Mouse (Mus musculus): Measurements from ENCODE around the gene Gapdh. TPM values are rescaled to one million over a fixed set of nuclear protein-coding genes. Genes with fewer than 3 reads are reported as not detected.

Gene Gapdh
- total RNA-seq, 2 experiments from 2014 or later, result 5,945 to 6,079 TPM

DNA sequence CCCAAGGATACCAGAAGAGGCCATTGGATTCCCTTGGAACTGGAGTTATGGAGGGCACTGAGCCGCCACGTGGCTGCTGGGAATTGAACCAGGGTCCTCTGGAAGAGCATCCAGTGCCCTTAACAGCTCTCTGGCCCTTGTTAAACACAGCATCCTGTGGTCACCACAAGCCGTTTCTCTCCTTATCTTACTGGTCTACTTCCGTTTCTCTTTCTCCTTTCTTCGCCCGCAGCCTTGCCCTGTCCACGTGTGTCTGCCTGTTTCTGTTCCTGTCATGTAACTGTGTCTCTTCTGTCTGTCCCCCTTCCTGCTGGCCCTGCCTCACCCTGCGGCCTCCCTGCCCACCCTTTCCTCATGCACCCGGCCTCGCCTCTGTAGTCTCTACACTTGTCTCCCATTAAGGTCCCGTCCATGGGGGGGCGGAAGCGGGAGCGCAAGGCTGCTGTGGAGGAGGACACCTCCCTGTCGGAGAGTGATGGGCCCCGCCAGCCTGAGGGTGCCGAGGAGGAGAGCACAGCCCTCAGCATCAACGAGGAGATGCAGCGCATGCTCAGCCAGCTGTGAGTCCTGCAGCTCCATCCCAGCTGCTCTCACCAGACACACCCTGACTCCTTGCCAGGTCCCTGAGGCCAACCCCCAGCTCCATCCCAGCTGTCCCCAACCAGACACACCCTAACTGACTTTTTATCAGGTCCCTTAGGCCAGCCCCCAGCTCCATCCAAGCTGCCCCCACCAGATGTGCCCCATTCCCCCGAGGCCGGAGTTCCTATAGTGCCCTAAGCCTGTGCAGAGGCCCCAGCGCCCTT, 13.9 kb downstream of the Gapdh start:
- peak; percentile 61 to 82 for DNase-seq (ENCODE audit: low spot score in 2 of 2)

- DNase-seq (ENCODE audit: low spot score in 2 of 2), result no peak
These were observed 16.7 kb downstream of the Gapdh start for GRCm38 (mm10) chr6:125149569-125149950.

- peak in 1 of 2 experiments; percentile 81 for DNase-seq (ENCODE audit: low spot score in 2 of 2)
These were observed 17.2 kb downstream of the Gapdh start for GRCm38 (mm10) chr6:125148926-125149568.

DNA sequence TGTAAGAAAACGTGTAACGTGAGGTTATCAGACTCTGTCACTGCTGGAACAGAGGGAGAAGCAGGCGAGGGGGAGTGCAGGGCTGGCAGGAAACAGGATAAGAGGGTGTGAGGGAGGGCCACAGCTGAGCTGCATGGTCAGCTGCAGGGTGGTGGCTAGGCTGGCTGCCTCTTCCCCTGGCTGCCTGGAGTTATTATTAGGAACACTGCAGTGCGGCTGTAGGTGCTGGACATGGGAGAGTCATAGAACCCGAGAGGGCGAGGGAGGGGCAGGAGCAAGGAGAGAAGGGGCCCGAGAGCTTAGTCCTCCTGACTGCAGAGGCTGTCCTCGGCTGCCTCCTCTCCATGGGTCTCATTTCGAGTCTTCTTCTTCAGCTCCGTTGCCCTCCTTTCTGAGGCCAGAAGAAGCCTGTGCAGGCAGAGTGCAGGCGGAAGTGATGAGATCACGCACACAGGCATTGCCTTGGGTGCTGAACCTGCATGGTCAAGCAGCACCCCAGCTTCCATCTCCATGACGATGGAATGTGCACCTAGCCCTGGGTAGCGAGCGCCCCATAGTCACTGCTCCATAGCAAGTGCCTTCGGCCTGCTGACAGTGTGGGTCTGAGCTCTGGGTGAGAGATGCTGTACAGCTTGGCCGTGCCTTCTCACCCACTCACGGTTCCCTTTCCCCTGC, 17.9 kb downstream of the Gapdh start:
- peak in 1 of 2 experiments; percentile 61 for DNase-seq (ENCODE audit: low spot score in 2 of 2)

- peak in 1 of 2 experiments; percentile 42 for DNase-seq (ENCODE audit: low spot score in 2 of 2)
These were observed 18.9 kb downstream of the Gapdh start for GRCm38 (mm10) chr6:125147329-125147728.

GRCm38 (mm10) chr6:125146797-125147196, 19.5 kb downstream of the Gapdh start:
- peak in 1 of 2 experiments; percentile 40 for DNase-seq (ENCODE audit: low spot score in 2 of 2)

GRCm38 (mm10) chr6:125146148-125146547, 20.1 kb downstream of the Gapdh start:
- DNase-seq (ENCODE audit: low spot score in 2 of 2), result no peak

GRCm38 (mm10) chr6:125145479-125145951, 20.8 kb downstream of the Gapdh start:
- peak in 1 of 2 experiments; percentile 29 for DNase-seq (ENCODE audit: low spot score in 2 of 2)

- peak; percentile 71 to 87 for DNase-seq (ENCODE audit: low spot score in 2 of 2)
These were observed 21.3 kb downstream of the Gapdh start, which contains the start of gene Iffo1 for GRCm38 (mm10) chr6:125145001-125145400. TSS of gene Iffo1 (plus strand) at chr6:125145241.

DNA sequence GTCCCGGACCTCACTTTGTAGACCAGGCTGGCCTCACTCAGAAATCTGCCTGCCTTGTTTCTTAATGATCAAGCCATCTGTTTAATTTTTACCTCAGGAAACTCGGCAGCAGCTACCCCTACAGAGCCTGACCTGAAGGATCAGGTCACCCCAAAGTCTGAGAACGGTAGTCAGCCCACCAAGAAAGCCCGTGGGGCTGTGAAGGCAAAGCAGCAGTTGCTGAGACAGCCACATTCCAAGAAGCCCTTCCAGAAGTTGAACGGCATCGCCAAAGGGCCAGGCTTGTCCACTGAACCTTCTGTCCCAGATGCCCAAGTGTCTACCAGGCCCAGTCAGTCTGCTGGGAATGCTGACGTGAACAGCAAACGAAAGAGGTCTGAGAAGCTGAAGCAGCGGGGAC, 22.4 kb downstream of the Gapdh start:
- DNase-seq (ENCODE audit: low spot score in 2 of 2), result no peak

GRCm38 (mm10) chr6:125143128-125143527, 23.1 kb downstream of the Gapdh start:
- DNase-seq (ENCODE audit: low spot score in 2 of 2), result no peak

- no peak for DNase-seq (ENCODE audit: low spot score in 2 of 2)
These were observed 23.8 kb downstream of the Gapdh start for GRCm38 (mm10) chr6:125142436-125142835.

GRCm38 (mm10) chr6:125139747-125140146, 26.5 kb downstream of the Gapdh start:
- DNase-seq (ENCODE audit: low spot score in 2 of 2), result no peak

- peak in 1 of 2 experiments; percentile 17 for DNase-seq (ENCODE audit: low spot score in 2 of 2)
These were observed 29.1 kb downstream of the Gapdh start for GRCm38 (mm10) chr6:125137002-125137671.

DNA sequence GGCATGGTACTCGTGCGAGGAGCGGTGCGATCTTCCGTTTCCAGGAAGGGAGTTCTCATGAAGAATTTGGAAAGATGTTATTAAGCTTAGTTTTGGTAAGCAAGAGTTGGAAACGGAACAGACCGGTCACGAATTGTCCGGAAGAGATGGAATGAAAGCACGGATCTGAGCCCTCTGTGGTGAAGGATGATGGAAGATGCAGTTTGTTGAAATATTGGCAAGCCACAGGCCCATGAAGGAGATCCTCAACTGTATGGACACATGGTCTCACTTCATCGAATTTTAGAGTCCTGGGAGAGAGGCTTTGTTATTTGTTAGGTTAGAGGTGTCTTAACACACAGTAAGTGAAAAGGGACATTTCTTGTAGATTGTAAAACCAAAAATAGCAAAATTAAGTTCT, 33.8 kb downstream of the Gapdh start:
- no peak for DNase-seq (ENCODE audit: low spot score in 2 of 2)

DNA sequence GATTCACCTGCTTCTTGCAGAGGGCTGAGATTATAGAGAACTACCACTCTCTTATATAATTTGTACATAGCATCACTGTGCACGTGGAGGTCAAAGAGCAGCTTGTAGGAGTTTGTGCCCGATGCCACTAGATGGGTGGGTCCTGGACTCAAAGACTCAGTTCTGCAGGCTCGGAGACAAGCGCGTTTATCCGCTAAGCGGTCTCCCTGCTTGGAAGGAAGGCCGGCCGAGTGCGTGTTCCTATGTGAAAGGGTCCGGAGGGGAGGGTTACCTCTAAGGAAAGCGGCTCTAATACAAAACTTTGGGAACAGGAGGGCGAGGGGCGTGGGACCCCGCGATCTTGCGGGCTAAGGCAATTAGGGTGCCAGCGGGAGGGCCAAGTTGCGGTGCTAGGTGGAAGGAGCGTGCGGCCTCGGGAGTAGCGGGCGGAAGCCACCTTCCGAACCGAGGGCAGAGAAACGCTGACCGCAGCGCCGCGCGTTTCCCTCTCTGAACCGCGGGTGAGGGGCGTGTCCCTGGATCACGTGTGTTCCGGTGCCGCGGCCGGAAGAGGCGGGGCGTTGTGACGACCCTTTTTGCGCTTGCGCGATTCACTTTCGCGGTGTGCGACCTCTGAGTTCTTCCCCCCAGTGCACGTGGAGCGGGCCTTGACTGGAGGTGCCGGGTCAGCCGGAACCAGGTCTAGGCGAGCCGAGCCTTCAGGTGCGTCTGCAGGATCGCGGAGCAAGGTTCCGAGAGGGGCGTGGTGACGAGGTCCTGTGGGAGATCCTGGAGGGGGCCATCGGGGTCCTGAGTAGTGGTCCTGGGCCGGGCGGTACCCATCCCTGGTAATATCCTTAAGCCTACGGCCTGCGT, 34.7 kb downstream of the Gapdh start, which contains the start of gene Nop2:
TSS of gene Nop2 (plus strand) at position 608 of the 855 bp plus-strand sequence.
- DNase-seq (ENCODE audit: low spot score in 2 of 2), result peak; percentile 80 to 88

- no peak for DNase-seq (ENCODE audit: low spot score in 2 of 2)
These were observed 36.4 kb downstream of the Gapdh start for GRCm38 (mm10) chr6:125129710-125130402.

DNA sequence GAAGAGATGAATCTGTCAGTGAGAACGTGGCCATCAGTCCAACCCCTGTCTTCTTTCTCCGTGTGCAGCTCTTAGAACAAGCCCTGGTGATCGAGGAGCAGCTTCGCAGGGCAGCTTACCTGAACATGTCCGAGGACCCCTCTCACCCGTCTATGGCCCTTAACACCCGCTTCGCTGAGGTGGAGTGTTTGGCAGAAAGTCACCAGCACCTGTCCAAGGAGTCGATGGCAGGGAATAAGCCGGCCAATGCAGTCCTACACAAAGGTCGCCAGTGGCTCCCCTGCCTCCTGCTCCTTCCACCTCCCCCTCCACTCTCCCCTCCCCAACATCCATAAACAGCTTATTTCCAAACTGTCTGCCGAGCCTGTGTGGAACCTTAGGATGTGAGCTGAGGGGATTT, 37.5 kb downstream of the Gapdh start:
- no peak for DNase-seq (ENCODE audit: low spot score in 2 of 2)

GRCm38 (mm10) chr6:125119387-125119786, 46.9 kb downstream of the Gapdh start:
- DNase-seq (ENCODE audit: low spot score in 2 of 2), result no peak

Measured in gastrocnemius, postnatal 4 days (tissue).